In the genomic region with DNA sequence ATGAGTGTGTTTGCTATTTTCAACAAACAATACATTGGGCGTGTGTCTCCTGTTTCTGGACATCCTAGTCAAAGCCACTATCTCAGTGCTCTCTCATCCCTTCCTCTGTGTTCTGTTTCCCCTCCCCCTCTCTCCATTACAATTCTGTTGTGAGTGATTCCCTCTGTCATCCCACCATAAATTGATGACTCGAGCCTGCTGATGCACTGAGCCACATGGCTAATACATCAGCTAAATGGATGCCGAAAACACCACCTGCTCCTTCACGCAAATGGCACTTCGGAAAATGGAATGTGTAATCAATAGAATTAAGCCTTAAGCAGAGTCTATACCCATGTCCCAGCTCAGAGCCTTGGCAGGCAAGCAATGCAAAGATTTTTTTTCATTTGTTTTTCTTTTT, we compare ENCODE assay signal across 15 mouse cellular contexts.
A peak's percentile ranks its signal among the peaks of the same experiment; 100 is the strongest.
DNase-seq lines count a peak whose midpoint lies in the region; ATAC-seq and TF ChIP-seq lines count a peak whose summit lies in the region.
"Had no signal": no experiment of that assay in that cellular context is flagged by ENCODE, and none has a peak within 500 bp of the region (broad histone marks: within the 10 kb centered on the region; RNA-seq: fewer than 3 reads in every experiment).

No protein-coding gene starts in this region.

- peak overlapping the region; percentile 35; the same call in 1 of the 2 replicates for H3K27ac ChIP-seq in hindbrain, embryonic 12.5 days
- no peak overlapping the region for H3K27ac ChIP-seq in hindbrain, postnatal 0 days
- no peak overlapping the region for H3K27ac ChIP-seq in forebrain, embryonic 16.5 days (ENCODE audit: low read length)
- H3K27ac ChIP-seq in midbrain, embryonic 13.5 days = no peak overlapping the region
- H3K27ac ChIP-seq in left cerebral cortex, adult 2 months = no peak overlapping the region
- H3K27ac ChIP-seq: liver, embryonic 12.5 days; macrophage had no signal

- H3K36me3 ChIP-seq in hindbrain, embryonic 12.5 days = no peaks in the 10 kb centered on the region
- no peaks in the 10 kb centered on the region for H3K36me3 ChIP-seq in hindbrain, postnatal 0 days (ENCODE audit: insufficient read depth, low read length)
- no peaks in the 10 kb centered on the region for H3K36me3 ChIP-seq in forebrain, embryonic 16.5 days (ENCODE audit: control insufficient read depth, insufficient read depth)
- no peaks in the 10 kb centered on the region for H3K36me3 ChIP-seq in midbrain, embryonic 13.5 days
- H3K36me3 ChIP-seq: liver, embryonic 12.5 days had no signal

- no peak overlapping the region for H3K4me3 ChIP-seq in hindbrain, embryonic 12.5 days
- H3K4me3 ChIP-seq in hindbrain, postnatal 0 days (ENCODE audit: low read length) = no peak overlapping the region
- no peak overlapping the region for H3K4me3 ChIP-seq in forebrain, embryonic 16.5 days (replicated peaks; ENCODE audit: low read length)
- no peak overlapping the region for H3K4me3 ChIP-seq in midbrain, embryonic 13.5 days (replicated peaks)
- H3K4me3 ChIP-seq in left cerebral cortex, adult 2 months = no peak overlapping the region
- H3K4me3 ChIP-seq: liver, embryonic 12.5 days had no signal

- peak; percentile 95 for ATAC-seq in hindbrain, embryonic 12.5 days (ENCODE audit: low FRiP score)
- ATAC-seq in hindbrain, postnatal 0 days = no peak
- ATAC-seq in forebrain, embryonic 16.5 days = peak; percentile 64
- ATAC-seq in midbrain, embryonic 13.5 days = peak; percentile 50; the same call in 1 of the 2 replicates
- no peak for ATAC-seq in monocyte, adult 5-6 weeks (replicated peaks; ENCODE audit: insufficient number of reproducible peaks, low FRiP score, low TSS enrichment, poor library complexity, severe bottlenecking)
- ATAC-seq: liver, embryonic 12.5 days had no signal

- H3K4me2 ChIP-seq in hindbrain, embryonic 12.5 days (replicated peaks) = no peak overlapping the region
- H3K4me2 ChIP-seq in hindbrain, postnatal 0 days (ENCODE audit: low read depth, low read length) = no peak overlapping the region
- no peak overlapping the region for H3K4me2 ChIP-seq in forebrain, embryonic 16.5 days (ENCODE audit: low read length)
- H3K4me2 ChIP-seq in midbrain, embryonic 13.5 days (replicated peaks) = no peak overlapping the region
- H3K4me2 ChIP-seq: liver, embryonic 12.5 days; lung, embryonic 14.5 days had no signal

- H3K4me1 ChIP-seq in hindbrain, embryonic 12.5 days = 0 out of 2 replicates have a peak, but pooled peaks cover 5% of the 10 kb centered on the region
- no peaks in the 10 kb centered on the region for H3K4me1 ChIP-seq in hindbrain, postnatal 0 days (ENCODE audit: insufficient read depth, low read length)
- H3K4me1 ChIP-seq in forebrain, embryonic 16.5 days (replicated peaks; ENCODE audit: control insufficient read depth, insufficient read depth, low read length) = no peaks in the 10 kb centered on the region
- peaks cover 4% of the 10 kb centered on the region for H3K4me1 ChIP-seq in midbrain, embryonic 13.5 days (replicated peaks)
- H3K4me1 ChIP-seq: liver, embryonic 12.5 days had no signal

- no peak for DNase-seq in hindbrain, postnatal 0 days (ENCODE audit: low spot score)
- peak; percentile 30 for DNase-seq in embryo, embryonic 10.5 days (ENCODE audit: low spot score)
- no peak for DNase-seq in left cerebral cortex, adult 2 months (ENCODE audit: extremely low spot score in 1 of 2, low spot score in 2 of 2)
- no peak for DNase-seq in kidney, adult 18-20 months
- DNase-seq: adrenal gland, postnatal 36 days; cerebellum, adult 9-10 months; gastrocnemius, postnatal 36 days; lung, embryonic 14.5 days; thymus, postnatal 25 days had no signal

- H3K27me3 ChIP-seq in hindbrain, embryonic 12.5 days = no peaks in the 10 kb centered on the region
- H3K27me3 ChIP-seq in hindbrain, postnatal 0 days (ENCODE audit: insufficient read depth, low read length) = no peaks in the 10 kb centered on the region
- no peaks in the 10 kb centered on the region for H3K27me3 ChIP-seq in forebrain, embryonic 16.5 days (replicated peaks; ENCODE audit: control insufficient read depth, insufficient read depth, low read length)
- no peaks in the 10 kb centered on the region for H3K27me3 ChIP-seq in midbrain, embryonic 13.5 days
- H3K27me3 ChIP-seq: liver, embryonic 12.5 days had no signal

- 56% methylated on average over 5 of the region's 5 CpGs for WGBS in hindbrain, embryonic 12.5 days
- WGBS in hindbrain, postnatal 0 days = 62% methylated on average over 5 of the region's 5 CpGs
- 61% methylated on average over 5 of the region's 5 CpGs for WGBS in forebrain, embryonic 16.5 days
- WGBS in midbrain, embryonic 13.5 days = 77% methylated on average over 5 of the region's 5 CpGs

- intact Hi-C loops in left cerebral cortex, adult 2 months (cut with DNase I) = no loop called here

- no peak for TF ChIP-seq CTCF in hindbrain, postnatal 0 days (IDR thresholded peaks at IDR 0.05; ENCODE audit: low read depth)
- TF ChIP-seq CTCF in left cerebral cortex, adult 2 months (IDR thresholded peaks at IDR 0.05) = no peak

- H3K9me3 ChIP-seq in hindbrain, embryonic 12.5 days (replicated peaks) = no peaks in the 10 kb centered on the region
- H3K9me3 ChIP-seq in hindbrain, postnatal 0 days (ENCODE audit: low read length) = no peaks in the 10 kb centered on the region
- H3K9me3 ChIP-seq in forebrain, embryonic 16.5 days (ENCODE audit: control insufficient read depth, low read length) = no peaks in the 10 kb centered on the region
- no peaks in the 10 kb centered on the region for H3K9me3 ChIP-seq in midbrain, embryonic 13.5 days
- H3K9me3 ChIP-seq: liver, embryonic 12.5 days had no signal

- no peak overlapping the region for H3K9ac ChIP-seq in hindbrain, embryonic 12.5 days
- no peak overlapping the region for H3K9ac ChIP-seq in hindbrain, postnatal 0 days (replicated peaks; ENCODE audit: low read length)
- no peak overlapping the region for H3K9ac ChIP-seq in forebrain, embryonic 16.5 days (replicated peaks; ENCODE audit: low read depth, low read length)
- H3K9ac ChIP-seq in midbrain, embryonic 13.5 days (replicated peaks) = no peak overlapping the region
- H3K9ac ChIP-seq: liver, embryonic 12.5 days; lung, embryonic 14.5 days had no signal

Comparison
In these comparisons a context has a peak if more than half of its experiments do, and no peak if none do; other contexts are left out.
1. ATAC-seq: peak in hindbrain, embryonic 12.5 days (single experiment), forebrain, embryonic 16.5 days (single experiment) and midbrain, embryonic 13.5 days (single experiment); none in hindbrain, postnatal 0 days (single experiment) and monocyte, adult 5-6 weeks (single experiment).